ENCODE assay signal across 20 mouse cellular contexts in genomic region chr2:6407711-6408110, GRCm38 (mm10).
DNase-seq lines count a peak whose midpoint lies in the region; ATAC-seq and TF ChIP-seq lines count a peak whose summit lies in the region.
"Had no signal": no experiment of that assay in that cellular context is flagged by ENCODE, and none has a peak within 500 bp of the region (broad histone marks: within the 10 kb centered on the region; RNA-seq: fewer than 3 reads in every experiment).

No protein-coding gene starts in this region.

- ATAC-seq in heart, embryonic 13.5 days (ENCODE audit: extremely low read depth, insufficient number of reproducible peaks, low FRiP score, low TSS enrichment): no peak
- peak; percentile 50 for ATAC-seq in liver, embryonic 13.5 days (ENCODE audit: low read depth)
- no peak; the same call in 1 of the 2 replicates for ATAC-seq in liver, embryonic 11.5 days (replicated peaks; ENCODE audit: low FRiP score)
- no peak for ATAC-seq in hindbrain, embryonic 11.5 days (ENCODE audit: low FRiP score)
- ATAC-seq: forebrain, postnatal 0 days had no signal

- no peak for DNase-seq in heart, postnatal 4 days
- DNase-seq in liver, embryonic 13.5 days: no peak
- DNase-seq in liver, embryonic 11.5 days (ENCODE audit: low spot score): no peak
- no peak for DNase-seq in cerebellum, adult 11-12 months
- DNase-seq in hindbrain, embryonic 11.5 days (ENCODE audit: low spot score): no peak
- DNase-seq: adrenal gland, postnatal 36 days; B cell, adult 2 months; cerebellum, adult 18-20 months; cerebellum, postnatal 25 days; forebrain, postnatal 0 days; kidney, adult 11 months; liver; lung, adult 18-20 months; right cerebral cortex, adult 18-20 months; thymus, adult 2 months had no signal

- peak overlapping the region; percentile 50 for H3K27ac ChIP-seq in heart, embryonic 13.5 days (replicated peaks)
- H3K27ac ChIP-seq in liver, embryonic 13.5 days: no peak overlapping the region
- no peak overlapping the region for H3K27ac ChIP-seq in liver, embryonic 11.5 days (ENCODE audit: low read depth, low read length)
- H3K27ac ChIP-seq in small intestine, adult 2 months (ENCODE audit: insufficient read depth, low read depth, low read length): peak overlapping the region; percentile 88
- no peak overlapping the region for H3K27ac ChIP-seq in hindbrain, embryonic 11.5 days (ENCODE audit: low read depth, low read length)
- H3K27ac ChIP-seq: embryonic facial prominence, embryonic 15.5 days; hindbrain, embryonic 14.5 days; layer of hippocampus, adult 2 months had no signal

- no peak for TF ChIP-seq POLR2A in small intestine, adult 2 months (IDR thresholded peaks at IDR 0.05; ENCODE audit: low read depth, low read length)

- TF ChIP-seq CTCF in small intestine, adult 2 months (IDR thresholded peaks at IDR 0.05; ENCODE audit: extremely low read depth, insufficient read length, insufficient replicate concordance, low read depth, low read length): peak; percentile 8; the same call in 1 of the 2 replicates

- H3K4me3 ChIP-seq in heart, embryonic 13.5 days: no peak overlapping the region
- H3K4me3 ChIP-seq in liver, embryonic 13.5 days (replicated peaks): no peak overlapping the region
- no peak overlapping the region for H3K4me3 ChIP-seq in liver, embryonic 11.5 days (ENCODE audit: low read depth, low read length)
- no peak overlapping the region for H3K4me3 ChIP-seq in small intestine, adult 2 months (ENCODE audit: low read depth, low read length)
- H3K4me3 ChIP-seq in hindbrain, embryonic 11.5 days (ENCODE audit: low read depth, low read length): no peak overlapping the region
- H3K4me3 ChIP-seq: embryonic facial prominence, embryonic 15.5 days; layer of hippocampus, adult 2 months had no signal

- 0 out of 2 replicates have a peak overlapping the region, but pooled peaks have one; percentile 42 for H3K9ac ChIP-seq in heart, embryonic 13.5 days
- no peak overlapping the region for H3K9ac ChIP-seq in liver, embryonic 13.5 days
- no peak overlapping the region for H3K9ac ChIP-seq in liver, embryonic 11.5 days (ENCODE audit: low read depth, low read length)
- no peak overlapping the region for H3K9ac ChIP-seq in hindbrain, embryonic 11.5 days (ENCODE audit: low read depth, low read length)
- H3K9ac ChIP-seq: embryonic facial prominence, embryonic 15.5 days; forebrain, postnatal 0 days; hindbrain, embryonic 14.5 days had no signal

- no peaks in the 10 kb centered on the region for H3K27me3 ChIP-seq in heart, embryonic 13.5 days (replicated peaks)
- no peaks in the 10 kb centered on the region for H3K27me3 ChIP-seq in liver, embryonic 13.5 days
- no peaks in the 10 kb centered on the region for H3K27me3 ChIP-seq in liver, embryonic 11.5 days (replicated peaks; ENCODE audit: control insufficient read depth, insufficient read depth, low read length)
- H3K27me3 ChIP-seq in small intestine, adult 2 months (ENCODE audit: control insufficient read depth, insufficient read depth, low read length): no peaks in the 10 kb centered on the region
- no peaks in the 10 kb centered on the region for H3K27me3 ChIP-seq in hindbrain, embryonic 11.5 days (ENCODE audit: control insufficient read depth, insufficient read depth, low read length)
- H3K27me3 ChIP-seq: embryonic facial prominence, embryonic 15.5 days had no signal

- H3K4me1 ChIP-seq in heart, embryonic 13.5 days: peaks cover 25% of the 10 kb centered on the region
- peaks cover 28% of the 10 kb centered on the region for H3K4me1 ChIP-seq in liver, embryonic 13.5 days (replicated peaks)
- peaks cover 19% of the 10 kb centered on the region for H3K4me1 ChIP-seq in liver, embryonic 11.5 days (replicated peaks; ENCODE audit: control insufficient read depth, insufficient read depth, low read length)
- peaks cover 7% of the 10 kb centered on the region; the same call in 1 of the 2 replicates for H3K4me1 ChIP-seq in small intestine, adult 2 months (ENCODE audit: control insufficient read depth, insufficient read depth, insufficient read length, low read length)
- no peaks in the 10 kb centered on the region; the same call in 1 of the 2 replicates for H3K4me1 ChIP-seq in hindbrain, embryonic 11.5 days (replicated peaks; ENCODE audit: control insufficient read depth, insufficient read depth, low read length)

- no peaks in the 10 kb centered on the region for H3K9me3 ChIP-seq in heart, embryonic 13.5 days
- no peaks in the 10 kb centered on the region for H3K9me3 ChIP-seq in liver, embryonic 13.5 days (replicated peaks)
- H3K9me3 ChIP-seq in liver, embryonic 11.5 days (ENCODE audit: control insufficient read depth, low read length): no peaks in the 10 kb centered on the region
- H3K9me3 ChIP-seq in hindbrain, embryonic 11.5 days (ENCODE audit: control insufficient read depth, low read length): no peaks in the 10 kb centered on the region
- H3K9me3 ChIP-seq: embryonic facial prominence, embryonic 15.5 days had no signal

- H3K4me2 ChIP-seq in heart, embryonic 13.5 days: no peak overlapping the region
- H3K4me2 ChIP-seq in liver, embryonic 13.5 days: no peak overlapping the region
- H3K4me2 ChIP-seq in liver, embryonic 11.5 days: no peak overlapping the region
- no peak overlapping the region for H3K4me2 ChIP-seq in hindbrain, embryonic 11.5 days (replicated peaks; ENCODE audit: low read depth, low read length)
- H3K4me2 ChIP-seq: embryonic facial prominence, embryonic 15.5 days; hindbrain, embryonic 14.5 days had no signal

- 39% methylated on average over 1 of the region's 1 CpGs for WGBS in heart, embryonic 13.5 days
- WGBS in liver, embryonic 13.5 days (ENCODE audit: insufficient replicate concordance): 60% methylated on average over 1 of the region's 1 CpGs
- WGBS in liver, embryonic 11.5 days: 71% methylated on average over 1 of the region's 1 CpGs
- 42% methylated on average over 1 of the region's 1 CpGs for WGBS in small intestine, adult 2 months
- 77% methylated on average over 1 of the region's 1 CpGs for WGBS in hindbrain, embryonic 11.5 days

- peaks cover 17% of the 10 kb centered on the region for H3K36me3 ChIP-seq in heart, embryonic 13.5 days
- peaks cover 17% of the 10 kb centered on the region for H3K36me3 ChIP-seq in liver, embryonic 13.5 days
- no peaks in the 10 kb centered on the region; the same call in 1 of the 2 replicates for H3K36me3 ChIP-seq in liver, embryonic 11.5 days (ENCODE audit: control insufficient read depth, insufficient read depth, low read length)
- H3K36me3 ChIP-seq in small intestine, adult 2 months (ENCODE audit: control insufficient read depth, insufficient read depth, low read length): peaks cover 12% of the 10 kb centered on the region
- no peaks in the 10 kb centered on the region for H3K36me3 ChIP-seq in hindbrain, embryonic 11.5 days (ENCODE audit: control insufficient read depth, insufficient read depth, low read length)

Comparison
In these comparisons a context has a peak if more than half of its experiments do, and no peak if none do; other contexts are left out.
1. H3K27ac ChIP-seq: peak in heart, embryonic 13.5 days (single experiment) and small intestine, adult 2 months (single experiment); none in liver, embryonic 13.5 days (single experiment), liver, embryonic 11.5 days (single experiment) and hindbrain, embryonic 11.5 days (single experiment).